Mouse (Mus musculus) left cerebral cortex, postnatal 25 days (tissue): Measurements from ENCODE around the gene Dnah7a. TPM values are rescaled to one million over a fixed set of nuclear protein-coding genes. Genes with fewer than 3 reads are reported as not detected.
"Not testable (repeated sequence)": the region's sequence is repeated elsewhere in the genome, so short reads cannot be mapped to it uniquely, and the experiment has no call there.

ENCODE experiments used
- DNase-seq, 2 experiments: peaks; one replicate each; pipeline ENCODE4 v3.0.0; 2022; ENCODE audit warnings: low spot score in 2 of 2, mixed read lengths in 1 of 2
- intact Hi-C: fragments of 180-260 bp; cut with DNase I; formaldehyde crosslinking; loops from one replicate; pipeline ENCODE4 v1.15.1; 2025
- microRNA-seq, 2 experiments: library from miRNA; unstranded; fragments of <30 nt; microRNA quantifications; one replicate each; pipeline ENCODE4 v1.2.0; 2022
- total RNA-seq, 2 experiments: library from RNA; stranded (reverse); gene quantifications; 2 replicates each; pipeline ENCODE4 v1.2.3; 2021

Gene Dnah7a
- total RNA-seq, 2 experiments from 2014 or later, result 5.9 to 6.8 TPM

- DNase-seq, intact Hi-C loops: not testable (repeated sequence)
These were observed 274.2 kb downstream of the Dnah7a start for GRCm38 (mm10) chr1:53432433-53432832.

- intact Hi-C loops, result no loop called here
These were observed 300.7 kb downstream of the Dnah7a start for GRCm38 (mm10) chr1:53405803-53406325.

GRCm38 (mm10) chr1:53393936-53394760 lies 312.4 kb downstream of the Dnah7a start:
- intact Hi-C loops, result not testable (repeated sequence)
- DNase-seq, result peak; percentile 37 to 51

More at GRCm38 (mm10) chr1:53405803-53406325, 300.7 kb downstream of the Dnah7a start:
- DNase-seq, result no peak

- DNase-seq, result no peak
- intact Hi-C loops, result no loop called here
These were observed 317.8 kb downstream of the Dnah7a start for GRCm38 (mm10) chr1:53388762-53389161.

DNA sequence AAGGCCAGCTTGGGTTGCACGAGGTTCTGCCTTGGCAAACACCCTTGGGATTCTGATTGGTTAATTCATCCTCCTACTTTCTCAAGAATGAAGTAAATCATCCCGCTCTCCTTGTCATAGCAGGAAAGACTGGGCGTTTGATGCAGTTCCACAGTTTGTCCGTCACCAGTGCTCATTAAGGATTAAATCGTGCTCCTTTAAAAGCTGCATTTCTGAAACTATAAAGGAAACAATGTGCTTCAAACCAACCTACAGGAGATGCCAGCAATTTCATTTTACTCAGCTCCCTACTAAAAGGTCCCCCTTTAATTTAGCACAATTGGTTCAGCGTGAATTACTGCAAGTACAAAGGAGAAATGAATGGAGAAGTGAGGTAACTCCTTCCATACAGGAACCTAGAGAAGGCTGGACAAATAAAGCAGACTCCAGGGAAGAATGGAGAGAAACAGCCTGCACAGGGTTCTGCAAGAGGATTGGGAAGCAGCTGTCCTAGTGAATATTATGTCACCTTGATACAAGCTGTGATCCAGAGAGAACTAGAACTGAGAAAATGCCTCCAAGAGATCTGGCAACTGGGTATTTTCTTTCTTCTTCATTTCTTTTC lies 322.4 kb downstream of the Dnah7a start:
- DNase-seq, result no peak
- intact Hi-C loops, result no loop called here

- intact Hi-C loops, result no loop called here
- DNase-seq, result no peak
These were observed 328.9 kb downstream of the Dnah7a start for GRCm38 (mm10) chr1:53377731-53378130.

GRCm38 (mm10) chr1:53375965-53376364 lies 330.6 kb downstream of the Dnah7a start:
- DNase-seq, intact Hi-C loops: not testable (repeated sequence)

GRCm38 (mm10) chr1:53358988-53359387 lies 347.6 kb downstream of the Dnah7a start:
- DNase-seq, result no peak
- intact Hi-C loops, result no loop called here

DNA sequence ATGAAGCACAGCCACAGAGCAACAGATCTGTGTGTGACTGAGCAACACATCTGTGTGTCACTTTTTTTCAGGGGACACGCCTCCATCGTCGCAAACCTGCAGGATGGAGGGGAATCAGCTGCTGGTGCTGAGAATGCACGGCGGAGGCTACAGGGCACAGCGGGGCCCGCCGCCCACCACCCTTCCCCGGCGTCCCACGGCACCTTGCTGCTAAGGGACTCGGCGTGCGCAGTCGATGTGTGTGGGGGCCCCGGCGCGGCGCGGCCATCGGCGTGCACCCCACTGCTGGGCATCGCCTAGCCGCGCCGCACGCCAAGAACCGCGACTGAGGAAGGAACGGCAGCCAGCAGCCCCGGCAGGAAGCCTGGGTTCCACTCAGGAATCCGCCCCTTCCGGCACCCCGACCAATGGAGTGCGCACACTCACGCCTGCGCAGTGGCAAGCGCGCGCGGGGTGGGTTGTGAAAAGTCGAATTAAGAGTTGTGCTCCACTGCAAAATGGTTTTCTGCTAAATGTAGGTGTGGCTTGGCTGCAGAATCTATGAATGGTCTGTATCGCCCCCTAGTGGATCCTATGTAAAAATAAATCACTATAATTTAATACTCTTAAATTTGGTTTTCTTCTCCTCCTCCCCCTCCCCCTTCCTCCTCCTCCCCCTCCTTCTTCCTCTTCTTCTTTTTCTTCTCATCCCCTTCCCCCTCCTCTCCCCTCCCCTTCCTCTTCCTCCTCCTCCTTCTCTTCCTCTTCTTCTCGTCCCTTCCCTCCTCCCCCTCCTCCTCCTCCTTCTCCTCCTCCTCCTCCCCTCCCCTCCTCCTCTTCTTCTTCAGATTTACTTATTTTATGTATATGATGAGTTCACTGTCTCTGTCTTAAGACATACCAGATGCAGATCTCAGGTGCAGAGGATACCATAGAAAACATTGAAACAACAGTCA lies 354.0 kb downstream of the Dnah7a start, which contains the start of the genes Asdurf, Gm28551 and Asnsd1:
TSS of gene Asdurf (minus strand) at position 293 of the 935 bp plus-strand sequence.
TSS of gene Gm28551 (minus strand) at position 341 of the 935 bp plus-strand sequence.
TSS of gene Asnsd1 (minus strand) at position 426 of the 935 bp plus-strand sequence.
- intact Hi-C loops, result loop anchor here (2.0 kb wide), 1 partner anchor 300 kb away; no protein-coding TSS in a partner anchor
- peak; percentile 95 to 98 for DNase-seq

Small RNAs within 50 kb of the gene (microRNA-seq; reads per million reads assigned to microRNA genes)
- gene Gm25240, result 0 reads per million in 2 experiments

Other genes starting within 250 kb of the Dnah7a start
- 1 to 10 TPM; 6.5 to 8.4 TPM for gene Stk17b, start 78.4 kb upstream of the Dnah7a start, total RNA-seq